Mouse (Mus musculus) bone marrow macrophage, adult 2 months (primary cell): ENCODE data around the gene Atp2a3.

Experiments used
- CTCF ChIP-seq: IDR thresholded peaks from 2 replicates; pipeline ENCODE4 v1.5.1; 2012; ENCODE audit warnings: low read depth, mild to moderate bottlenecking, low read length, moderate library complexity
- POLR2A ChIP-seq: IDR thresholded peaks from 2 replicates; pipeline ENCODE4 v1.6.1; 2012; ENCODE audit warnings: mild to moderate bottlenecking, low read depth, low read length, borderline replicate concordance

DNA sequence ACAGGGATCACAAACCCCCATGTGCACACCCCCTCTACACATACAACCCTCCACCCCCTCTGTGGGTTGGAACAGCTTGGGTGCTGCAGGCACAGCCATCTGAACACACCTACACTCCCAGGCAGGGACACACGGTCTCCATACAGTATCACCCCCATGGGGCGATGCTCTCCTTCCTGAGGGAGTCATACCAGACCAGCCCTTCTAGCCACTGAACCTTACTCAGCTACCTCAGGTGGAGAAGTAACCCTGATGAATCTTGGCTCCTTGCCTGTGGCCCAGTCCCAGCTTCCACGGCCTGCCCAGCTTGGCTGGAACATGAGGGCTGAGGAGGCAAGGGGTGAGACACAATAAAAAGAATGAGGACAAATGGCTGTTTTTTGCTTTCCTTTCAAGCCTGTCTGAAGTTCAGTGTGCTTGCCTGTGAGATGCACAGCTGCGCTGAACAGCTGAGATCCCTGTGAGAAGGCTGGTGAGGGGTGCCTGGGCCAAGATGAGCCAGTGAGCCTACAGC lies 53.9 kb downstream of the Atp2a3 start:
- TF ChIP-seq POLR2A (no peak), CTCF (no peak)
